Mouse (Mus musculus): ENCODE results near the gene Psmd13. TPM values are rescaled to one million over a fixed set of nuclear protein-coding genes. Genes with fewer than 3 reads are reported as not detected.

The Psmd13 gene
- polyA plus RNA-seq, 1 experiment from 2014 or later, result 197 TPM

DNA sequence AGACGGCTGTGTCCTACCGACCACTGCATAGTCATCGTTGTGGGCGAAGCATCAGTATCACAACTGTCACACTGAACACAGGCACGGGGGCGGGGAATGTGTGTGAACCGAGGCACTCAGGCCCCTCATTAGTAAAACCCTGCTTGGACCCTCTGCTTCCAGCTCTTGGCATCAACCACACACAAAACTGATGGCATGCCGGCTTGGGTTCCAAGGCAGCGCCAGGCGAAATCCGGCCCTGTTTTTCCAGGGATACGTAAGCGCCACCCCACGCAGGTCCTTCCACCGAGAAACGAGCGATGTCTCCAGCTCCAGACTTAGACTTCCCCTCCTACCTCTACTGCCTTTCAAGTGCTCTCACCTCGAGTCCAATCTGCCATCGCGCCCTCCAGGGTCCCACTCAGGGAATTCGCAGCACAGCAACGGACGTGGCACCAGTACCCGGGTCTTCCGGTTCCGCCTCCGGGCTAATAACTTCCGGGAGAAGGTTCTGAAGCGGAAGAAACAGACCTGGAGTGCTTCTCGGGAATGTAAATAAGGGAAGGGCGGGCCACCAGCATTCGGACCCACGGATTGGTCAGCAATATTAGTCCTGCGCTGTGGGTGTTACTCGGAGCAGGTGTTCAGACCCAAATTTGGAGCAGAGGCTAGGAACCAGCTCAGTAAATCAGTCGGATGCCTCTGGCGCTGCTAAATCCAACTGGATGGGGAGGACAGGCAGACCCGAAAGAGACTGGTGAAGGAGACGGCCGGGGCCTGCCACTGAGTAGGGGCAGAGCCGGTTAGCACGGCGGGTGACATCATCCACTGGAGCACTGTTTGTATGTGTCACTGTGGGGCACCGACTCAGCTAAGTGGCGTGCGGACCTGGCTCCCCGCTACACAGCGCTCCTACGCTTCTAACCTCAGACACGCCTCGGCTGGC is 25.6 kb upstream of the Psmd13 start, which contains the start of gene Gm45785:
Gene Gm45785, minus strand, starts transcription at position 472 of the 925 bp plus-strand sequence.
- Histone ChIP-seq H3K36me3 (ENCODE audit: control insufficient read depth, insufficient read depth, low read length) (peaks cover 11% of the 10 kb centered on the region; the same call in 1 of the 2 replicates), H3K27ac (ENCODE audit: low read length) (peak within 1 kb of the TSS; percentile 85), H3K4me3 (ENCODE audit: low read length) (peak within 1 kb of the TSS; percentile 87), H3K9me3 (ENCODE audit: control insufficient read depth, low read length) (no peaks in the 10 kb centered on the region), H3K4me2 (ENCODE audit: low read depth, low read length) (peak within 1 kb of the TSS; percentile 91), H3K4me1 (ENCODE audit: control insufficient read depth, insufficient read depth, low read length) (peaks cover 19% of the 10 kb centered on the region), H3K9ac (ENCODE audit: low read depth, low read length) (peak within 1 kb of the TSS; percentile 90), H3K27me3 (replicated peaks; ENCODE audit: control insufficient read depth, insufficient read depth, low read length) (no peaks in the 10 kb centered on the region)
- WGBS, result 1% methylated on average over 51 of the region's 51 CpGs
- ATAC-seq, result peak; percentile 86

DNA sequence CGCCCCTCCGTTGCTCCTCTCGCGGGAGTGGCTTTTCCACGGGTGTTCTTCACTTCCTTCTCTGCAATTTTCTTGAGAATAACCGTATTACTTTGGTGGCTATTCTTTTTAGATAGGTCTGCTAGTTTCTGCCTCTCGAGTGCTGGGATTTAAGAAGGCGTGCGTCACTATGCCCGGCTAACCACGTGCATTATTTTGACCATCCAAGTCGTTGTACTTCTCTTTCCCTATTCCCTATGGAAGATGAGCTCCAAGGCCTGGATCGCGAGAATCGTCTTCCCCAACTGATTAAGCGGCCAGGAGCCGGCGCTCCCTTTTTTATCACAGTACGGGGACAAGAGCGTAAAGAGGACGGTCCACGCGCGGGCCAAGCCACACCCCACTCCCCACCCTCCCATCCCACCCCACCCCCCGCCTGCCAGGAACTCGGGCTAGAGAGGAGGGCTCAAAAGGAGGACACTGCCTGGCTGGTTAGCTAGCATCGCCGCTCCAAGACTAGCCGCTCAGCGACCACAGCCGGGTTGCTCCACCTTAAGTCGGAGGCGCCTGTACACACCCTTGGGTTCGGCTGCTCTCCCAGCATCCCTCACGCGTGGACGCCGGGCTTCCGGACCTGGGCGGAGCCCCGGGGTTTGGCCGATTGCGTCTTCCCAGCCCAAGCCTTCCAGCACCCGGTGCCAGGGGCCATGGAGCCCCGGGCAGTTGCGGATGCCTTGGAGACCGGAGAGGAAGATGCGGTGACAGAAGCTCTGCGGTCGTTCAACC is 24.8 kb upstream of the Psmd13 start, which contains the start of gene Ric8a:
Gene Ric8a, plus strand, starts transcription at position 173 of the 765 bp plus-strand sequence.
- H3K4me3 ChIP-seq (ENCODE audit: low read length), result peak within 1 kb of the TSS; percentile 87
- H3K4me2 ChIP-seq (ENCODE audit: low read depth, low read length), result peak within 1 kb of the TSS; percentile 91
- no peaks in the 10 kb centered on the region for H3K27me3 ChIP-seq (replicated peaks; ENCODE audit: control insufficient read depth, insufficient read depth, low read length)
- peak; percentile 90 for ATAC-seq
- H3K4me1 ChIP-seq (ENCODE audit: control insufficient read depth, insufficient read depth, low read length), result peaks cover 19% of the 10 kb centered on the region
- H3K9me3 ChIP-seq (ENCODE audit: control insufficient read depth, low read length), result no peaks in the 10 kb centered on the region
- peak within 1 kb of the TSS; percentile 85 for H3K27ac ChIP-seq (ENCODE audit: low read length)
- H3K36me3 ChIP-seq (ENCODE audit: control insufficient read depth, insufficient read depth, low read length), result peaks cover 11% of the 10 kb centered on the region
- peak within 1 kb of the TSS; percentile 90 for H3K9ac ChIP-seq (ENCODE audit: low read depth, low read length)
- WGBS, result 0% methylated on average over 50 of the region's 50 CpGs

DNA sequence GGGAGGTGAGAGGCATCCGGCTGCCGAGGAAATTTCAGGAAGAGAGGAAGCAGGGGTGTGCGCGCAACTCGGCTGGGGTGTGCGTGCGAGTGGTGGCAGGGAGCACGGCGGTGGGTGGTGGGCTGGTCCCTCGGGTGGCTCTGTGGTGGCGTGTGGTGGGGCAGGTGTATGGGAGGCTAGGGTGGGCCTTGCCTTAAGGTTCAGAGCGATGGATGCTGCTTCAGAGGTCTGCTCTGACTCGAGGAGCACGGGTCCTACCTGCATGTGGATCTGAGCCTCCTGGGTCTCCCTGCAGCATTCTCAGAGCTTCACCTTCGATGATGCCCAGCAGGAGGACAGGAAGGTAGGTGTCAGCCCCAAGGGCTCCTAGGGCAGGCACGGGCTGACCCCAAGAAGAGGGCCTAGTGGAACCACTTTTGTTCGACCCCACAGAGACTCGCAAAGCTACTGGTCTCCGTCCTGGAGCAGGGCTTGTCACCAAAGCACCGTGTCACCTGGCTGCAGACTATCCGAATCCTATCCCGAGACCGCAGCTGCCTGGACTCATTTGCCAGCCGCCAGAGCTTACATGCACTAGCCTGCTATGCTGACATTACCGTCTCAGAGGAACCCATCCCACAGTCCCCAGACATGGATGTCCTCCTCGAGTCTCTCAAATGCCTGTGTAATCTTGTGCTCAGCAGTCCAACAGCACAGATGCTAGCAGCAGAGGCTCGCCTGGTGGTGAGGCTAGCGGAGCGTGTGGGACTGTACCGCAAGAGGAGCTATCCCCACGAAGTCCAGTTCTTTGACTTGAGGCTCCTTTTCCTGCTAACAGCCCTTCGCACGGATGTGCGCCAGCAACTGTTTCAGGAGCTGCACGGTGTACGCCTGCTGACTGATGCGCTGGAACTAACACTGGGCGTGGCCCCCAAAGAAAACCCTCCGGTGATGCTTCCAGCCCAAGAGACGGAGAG is 23.9 kb upstream of the Psmd13 start, which contains the start of gene Bet1l:
Gene Bet1l, minus strand, starts transcription at position 28 of the 956 bp plus-strand sequence.
- Histone ChIP-seq H3K4me1 (ENCODE audit: control insufficient read depth, insufficient read depth, low read length) (peaks cover 19% of the 10 kb centered on the region), H3K27me3 (replicated peaks; ENCODE audit: control insufficient read depth, insufficient read depth, low read length) (no peaks in the 10 kb centered on the region), H3K27ac (ENCODE audit: low read length) (peak within 1 kb of the TSS; percentile 85), H3K36me3 (ENCODE audit: control insufficient read depth, insufficient read depth, low read length) (peaks cover 15% of the 10 kb centered on the region), H3K9ac (ENCODE audit: low read depth, low read length) (peak within 1 kb of the TSS; percentile 90), H3K9me3 (ENCODE audit: control insufficient read depth, low read length) (no peaks in the 10 kb centered on the region), H3K4me3 (ENCODE audit: low read length) (peak within 1 kb of the TSS; percentile 87), H3K4me2 (ENCODE audit: low read depth, low read length) (peak within 1 kb of the TSS; percentile 91)
- peak; percentile 37 for ATAC-seq
- WGBS, result 29% methylated on average over 40 of the region's 40 CpGs

DNA sequence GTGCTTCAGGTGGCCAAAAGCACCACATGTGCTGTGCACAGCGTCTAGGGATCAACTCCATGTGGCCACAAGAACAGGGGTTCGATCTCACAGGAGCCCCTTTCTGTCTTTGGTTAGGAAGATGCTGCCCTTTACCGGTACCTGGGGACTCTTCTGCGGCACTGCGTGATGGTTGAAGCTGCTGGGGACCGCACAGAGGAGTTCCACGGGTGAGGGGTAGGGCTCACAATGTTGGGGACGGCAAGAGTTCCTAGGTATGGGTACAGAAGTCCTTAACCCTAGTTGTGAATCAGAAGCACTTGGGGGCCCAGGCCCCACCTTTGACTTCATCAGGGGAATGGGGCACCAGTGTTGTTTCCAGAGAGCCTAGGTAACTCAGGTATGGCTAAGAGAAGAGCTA is 23.0 kb upstream of the Psmd13 start:
- Histone ChIP-seq H3K4me1 (ENCODE audit: control insufficient read depth, insufficient read depth, low read length) (peaks cover 19% of the 10 kb centered on the region), H3K4me3 (ENCODE audit: low read length) (no peak overlapping the region), H3K36me3 (ENCODE audit: control insufficient read depth, insufficient read depth, low read length) (peaks cover 18% of the 10 kb centered on the region), H3K4me2 (ENCODE audit: low read depth, low read length) (no peak overlapping the region; the same call in 1 of the 2 replicates), H3K9ac (ENCODE audit: low read depth, low read length) (peak overlapping the region; percentile 90), H3K27ac (ENCODE audit: low read length) (no peak overlapping the region), H3K9me3 (ENCODE audit: control insufficient read depth, low read length) (no peaks in the 10 kb centered on the region), H3K27me3 (replicated peaks; ENCODE audit: control insufficient read depth, insufficient read depth, low read length) (no peaks in the 10 kb centered on the region)
- WGBS, result 97% methylated on average over 8 of the region's 8 CpGs
- ATAC-seq, result no peak

DNA sequence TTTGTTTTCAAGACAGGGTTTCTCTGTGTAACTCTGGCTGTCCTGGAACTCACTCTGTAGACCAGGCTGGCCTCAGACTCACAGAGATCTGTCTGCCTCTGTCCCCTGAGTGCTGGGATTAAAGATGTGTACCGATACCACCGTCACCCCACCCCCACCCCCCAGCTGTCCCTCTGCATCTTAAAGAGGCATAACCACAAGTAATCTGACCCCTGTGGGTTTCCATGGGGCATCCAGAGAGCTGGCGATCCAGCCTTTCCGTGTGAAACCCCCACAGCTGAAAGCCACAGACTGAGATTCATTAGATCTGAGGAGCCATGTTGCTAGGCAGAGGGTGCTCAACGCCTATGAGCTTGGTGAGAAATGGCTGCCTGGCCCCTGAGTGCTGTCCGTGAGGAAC is 21.8 kb upstream of the Psmd13 start:
- peaks cover 17% of the 10 kb centered on the region for H3K36me3 ChIP-seq (ENCODE audit: control insufficient read depth, insufficient read depth, low read length)
- H3K27me3 ChIP-seq (replicated peaks; ENCODE audit: control insufficient read depth, insufficient read depth, low read length), result no peaks in the 10 kb centered on the region
- no peak overlapping the region for H3K4me3 ChIP-seq (ENCODE audit: low read length)
- peaks cover 19% of the 10 kb centered on the region for H3K4me1 ChIP-seq (ENCODE audit: control insufficient read depth, insufficient read depth, low read length)
- no peak for ATAC-seq
- no peaks in the 10 kb centered on the region for H3K9me3 ChIP-seq (ENCODE audit: control insufficient read depth, low read length)
- 73% methylated on average over 6 of the region's 6 CpGs for WGBS
- H3K4me2 ChIP-seq (ENCODE audit: low read depth, low read length), result no peak overlapping the region
- no peak overlapping the region for H3K9ac ChIP-seq (ENCODE audit: low read depth, low read length)
- H3K27ac ChIP-seq (ENCODE audit: low read length), result no peak overlapping the region

DNA sequence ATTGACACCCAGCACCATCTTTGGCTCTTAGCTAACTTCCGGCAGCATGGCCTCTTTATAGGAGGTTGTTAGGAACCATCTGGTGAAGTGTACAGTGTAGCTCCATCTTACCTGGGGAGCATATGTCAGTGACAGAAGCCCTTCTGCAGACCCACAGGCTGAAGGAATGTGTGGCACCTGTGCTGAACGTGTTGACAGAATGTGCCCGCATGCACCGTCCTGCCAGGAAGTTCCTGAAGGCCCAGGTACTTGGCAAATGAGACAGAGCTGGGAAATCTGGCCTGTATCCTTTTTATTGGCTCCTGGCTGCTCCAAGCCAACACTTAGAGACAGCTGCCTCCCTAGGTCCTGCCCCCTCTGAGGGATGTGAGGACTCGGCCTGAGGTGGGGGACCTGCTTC is 21.0 kb upstream of the Psmd13 start:
- Histone ChIP-seq H3K27ac (ENCODE audit: low read length) (no peak overlapping the region), H3K4me3 (ENCODE audit: low read length) (no peak overlapping the region), H3K4me1 (ENCODE audit: control insufficient read depth, insufficient read depth, low read length) (peaks cover 13% of the 10 kb centered on the region), H3K4me2 (ENCODE audit: low read depth, low read length) (no peak overlapping the region), H3K9ac (ENCODE audit: low read depth, low read length) (no peak overlapping the region), H3K9me3 (ENCODE audit: control insufficient read depth, low read length) (no peaks in the 10 kb centered on the region), H3K27me3 (replicated peaks; ENCODE audit: control insufficient read depth, insufficient read depth, low read length) (no peaks in the 10 kb centered on the region), H3K36me3 (ENCODE audit: control insufficient read depth, insufficient read depth, low read length) (peaks cover 17% of the 10 kb centered on the region)
- 91% methylated on average over 5 of the region's 5 CpGs for WGBS
- ATAC-seq, result no peak

DNA sequence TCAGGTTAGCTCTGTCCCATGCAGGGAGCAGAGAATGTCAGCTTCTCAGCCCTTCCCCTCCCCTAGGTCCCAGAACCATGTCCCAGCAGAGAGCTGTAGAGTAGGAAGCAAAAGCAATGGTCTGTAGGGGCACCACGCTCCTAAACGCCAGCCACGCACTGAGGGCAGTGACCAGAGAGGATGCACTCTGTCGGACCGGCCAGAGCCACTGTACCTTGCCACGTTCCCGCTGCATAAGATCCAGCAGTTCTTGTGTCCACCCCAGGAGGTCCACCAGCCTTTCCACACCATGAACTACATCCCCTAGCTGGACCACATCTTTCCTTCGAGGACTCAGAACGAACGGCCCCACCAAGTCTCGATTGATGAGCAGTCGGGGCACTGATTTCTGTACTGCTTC is 17.0 kb upstream of the Psmd13 start:
- 89% methylated on average over 12 of the region's 12 CpGs for WGBS
- H3K4me1 ChIP-seq (ENCODE audit: control insufficient read depth, insufficient read depth, low read length), result no peaks in the 10 kb centered on the region
- no peak overlapping the region for H3K27ac ChIP-seq (ENCODE audit: low read length)
- H3K4me3 ChIP-seq (ENCODE audit: low read length), result no peak overlapping the region
- no peak overlapping the region for H3K4me2 ChIP-seq (ENCODE audit: low read depth, low read length)
- no peaks in the 10 kb centered on the region for H3K27me3 ChIP-seq (replicated peaks; ENCODE audit: control insufficient read depth, insufficient read depth, low read length)
- H3K9ac ChIP-seq (ENCODE audit: low read depth, low read length), result no peak overlapping the region
- no peaks in the 10 kb centered on the region for H3K9me3 ChIP-seq (ENCODE audit: control insufficient read depth, low read length)
- peaks cover 17% of the 10 kb centered on the region for H3K36me3 ChIP-seq (ENCODE audit: control insufficient read depth, insufficient read depth, low read length)
- no peak for ATAC-seq

DNA sequence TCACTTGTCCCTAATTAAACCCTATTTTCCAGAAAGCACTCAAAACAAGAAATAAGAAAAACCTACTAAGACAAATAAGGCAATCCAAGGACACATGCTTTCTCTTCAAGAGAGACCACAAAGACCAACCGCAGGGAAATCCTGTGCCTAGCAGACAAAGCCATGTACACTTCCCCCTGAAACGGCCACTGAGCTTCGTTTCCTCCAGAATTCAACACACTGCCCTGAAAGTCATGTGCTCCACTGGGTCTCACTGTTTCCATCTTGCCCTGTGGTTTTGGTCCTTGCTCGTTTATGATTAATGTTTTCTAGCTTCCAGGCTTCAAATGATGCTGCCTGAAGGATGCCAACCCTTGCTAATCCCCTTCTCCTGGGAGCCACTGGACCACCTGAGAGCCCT is 7.5 kb upstream of the Psmd13 start:
- H3K4me3 ChIP-seq (ENCODE audit: low read length), result no peak overlapping the region
- H3K9me3 ChIP-seq (ENCODE audit: control insufficient read depth, low read length), result no peaks in the 10 kb centered on the region
- H3K27me3 ChIP-seq (replicated peaks; ENCODE audit: control insufficient read depth, insufficient read depth, low read length), result no peaks in the 10 kb centered on the region
- WGBS, result 81% methylated on average over 4 of the region's 4 CpGs
- H3K4me2 ChIP-seq (ENCODE audit: low read depth, low read length), result no peak overlapping the region
- H3K36me3 ChIP-seq (ENCODE audit: control insufficient read depth, insufficient read depth, low read length), result peaks cover 5% of the 10 kb centered on the region; the same call in 1 of the 2 replicates
- no peak overlapping the region for H3K9ac ChIP-seq (ENCODE audit: low read depth, low read length)
- no peak for ATAC-seq
- H3K4me1 ChIP-seq (ENCODE audit: control insufficient read depth, insufficient read depth, low read length), result peaks cover 2% of the 10 kb centered on the region; the same call in 1 of the 2 replicates
- H3K27ac ChIP-seq (ENCODE audit: low read length), result no peak overlapping the region

All from intestine, embryonic 16.5 days (tissue).